8 mouse cellular contexts compared by ENCODE assay signal in the genomic region with DNA sequence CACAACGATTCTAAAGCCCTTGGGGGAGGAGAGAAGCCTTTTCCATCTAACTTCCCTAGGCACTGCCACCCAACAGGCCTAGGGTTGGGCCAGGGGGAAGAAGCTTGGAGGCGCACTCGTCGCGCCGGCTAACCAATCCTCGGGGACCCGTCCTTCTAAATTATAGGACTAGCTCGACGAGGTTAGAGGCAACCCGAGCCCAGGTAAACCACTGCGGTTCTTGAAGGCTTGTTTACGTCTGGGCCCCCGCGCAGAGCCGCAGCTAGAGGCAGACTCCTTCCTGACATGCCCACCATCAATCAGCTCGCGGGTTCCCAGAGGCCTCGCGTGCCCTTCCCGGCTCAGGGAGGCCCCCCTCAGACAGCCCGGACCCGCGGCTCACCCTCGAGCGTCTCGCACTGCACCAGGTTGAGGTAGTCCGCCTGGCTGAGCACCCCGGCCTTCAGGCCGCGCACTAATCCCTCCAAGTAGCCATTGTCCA. TPM values are rescaled to one million over a fixed set of nuclear protein-coding genes. Genes with fewer than 3 reads are reported as not detected.
DNase-seq lines count a peak whose midpoint lies in the region; ATAC-seq lines count a peak whose summit lies in the region.

No protein-coding gene starts in this region.

- H3K27me3 ChIP-seq in heart, embryonic 15.5 days = no peaks in the 10 kb centered on the region
- H3K27me3 ChIP-seq in embryonic facial prominence, embryonic 12.5 days = peaks cover 6% of the 10 kb centered on the region; the same call in 1 of the 2 replicates

- peak overlapping the region; percentile 80 for H3K4me2 ChIP-seq in heart, embryonic 15.5 days
- H3K4me2 ChIP-seq in embryonic facial prominence, embryonic 12.5 days (replicated peaks) = peak overlapping the region; percentile 83

- WGBS in heart, embryonic 15.5 days = 1% methylated on average over 31 of the region's 31 CpGs
- under 1% methylated on average over 31 of the region's 31 CpGs for WGBS in embryonic facial prominence, embryonic 12.5 days

- no peak for DNase-seq in heart, postnatal 36 days
- peak; percentile 64 to 66 for DNase-seq in CD8-positive naive resting alpha-beta T cell, adult 2 months (ENCODE audit: low read depth in 2 of 2, low spot score in 2 of 2)
- DNase-seq in induced T-regulatory cell, adult 2 months (ENCODE audit: low read depth) = peak; percentile 72
- DNase-seq in mesoderm, embryonic 11.5 days (ENCODE audit: low read depth, low spot score) = peak; percentile 16
- DNase-seq in adrenal gland, postnatal 4 days (ENCODE audit: low spot score in 2 of 2) = no peak
- no peak for DNase-seq in left cerebral cortex, adult 11 months (ENCODE audit: low spot score)

- peak overlapping the region; percentile 87 for H3K4me3 ChIP-seq in heart, embryonic 15.5 days
- H3K4me3 ChIP-seq in embryonic facial prominence, embryonic 12.5 days = peak overlapping the region; percentile 93

- no peaks in the 10 kb centered on the region for H3K36me3 ChIP-seq in heart, embryonic 15.5 days
- no peaks in the 10 kb centered on the region for H3K36me3 ChIP-seq in embryonic facial prominence, embryonic 12.5 days

- intact Hi-C loops in heart, postnatal 36 days (cut with DNase I) = loop anchor here (5.0 kb wide), 1 partner anchor 122 kb away; a partner anchor contains a TSS

- peak overlapping the region; percentile 81 for H3K27ac ChIP-seq in heart, embryonic 15.5 days
- peak overlapping the region; percentile 63 for H3K27ac ChIP-seq in embryonic facial prominence, embryonic 12.5 days

- peaks cover 29% of the 10 kb centered on the region for H3K4me1 ChIP-seq in heart, embryonic 15.5 days (replicated peaks)
- peaks cover 20% of the 10 kb centered on the region for H3K4me1 ChIP-seq in embryonic facial prominence, embryonic 12.5 days

- peak overlapping the region; percentile 86 for H3K9ac ChIP-seq in heart, embryonic 15.5 days
- H3K9ac ChIP-seq in embryonic facial prominence, embryonic 12.5 days = peak overlapping the region; percentile 84

- ATAC-seq in heart, embryonic 15.5 days (replicated peaks; ENCODE audit: insufficient number of reproducible peaks, insufficient read depth, low FRiP score, low read depth) = peak; percentile 56
- ATAC-seq in embryonic facial prominence, embryonic 12.5 days (ENCODE audit: insufficient number of reproducible peaks, insufficient read depth, low FRiP score, low TSS enrichment) = peak; percentile 64

- no peaks in the 10 kb centered on the region for H3K9me3 ChIP-seq in heart, embryonic 15.5 days (replicated peaks)
- H3K9me3 ChIP-seq in embryonic facial prominence, embryonic 12.5 days = no peaks in the 10 kb centered on the region

RNA-seq across cellular contexts. Expression of a gene that starts 0.4 kb away (rescaled TPM):
- 50.0 and 63.3 TPM in 2 replicates for polyA plus RNA-seq in heart, embryonic 15.5 days (2015; fragmentation: Nextera tagmentation; extraction: Ambion mirVana)
- total RNA-seq in heart, postnatal 36 days (2021) = 10 to 100 TPM; 51.7 to 53.4 TPM
- 75.4 and 84.3 TPM in 2 replicates for polyA plus RNA-seq in embryonic facial prominence, embryonic 12.5 days (2016; fragmentation: Nextera tagmentation; extraction: Ambion mirVana)
- total RNA-seq in adrenal gland, postnatal 4 days (2021) = 100 to 1,000 TPM; 103 to 113 TPM

RNA-seq across cellular contexts. Expression of a gene that starts 39.6 kb away (rescaled TPM):
- 27.9 and 36.5 TPM in 2 replicates for polyA plus RNA-seq in heart, embryonic 15.5 days (2015; fragmentation: Nextera tagmentation; extraction: Ambion mirVana)
- 10 to 100 TPM; 53.0 to 53.8 TPM for total RNA-seq in heart, postnatal 36 days (2021)
- polyA plus RNA-seq in embryonic facial prominence, embryonic 12.5 days (2016; fragmentation: Nextera tagmentation; extraction: Ambion mirVana) = 14.6 and 15.3 TPM in 2 replicates
- total RNA-seq in adrenal gland, postnatal 4 days (2021) = 10 to 100 TPM; 35.4 to 43.0 TPM

RNA-seq across cellular contexts. Expression of a gene that starts 46.9 kb away (rescaled TPM):
- polyA plus RNA-seq in heart, embryonic 15.5 days (2015; fragmentation: Nextera tagmentation; extraction: Ambion mirVana) = 0.15 and 0.58 TPM in 2 replicates
- total RNA-seq in heart, postnatal 36 days (2021) = not detected
- polyA plus RNA-seq in embryonic facial prominence, embryonic 12.5 days (2016; fragmentation: Nextera tagmentation; extraction: Ambion mirVana) = 6.1 and 6.6 TPM in 2 replicates
- total RNA-seq in adrenal gland, postnatal 4 days (2021) = 10 to 100 TPM in 1 of 2 experiments, 1 to 10 TPM in 1; 3.7 to 15.0 TPM

Comparison
In these comparisons a context has a peak if more than half of its experiments do, and no peak if none do; other contexts are left out.
1. DNase-seq: peak in CD8-positive naive resting alpha-beta T cell, adult 2 months (2 of 2), induced T-regulatory cell, adult 2 months (single experiment) and mesoderm, embryonic 11.5 days (single experiment); none in heart, postnatal 36 days (0 of 2), adrenal gland, postnatal 4 days (0 of 2) and left cerebral cortex, adult 11 months (single experiment).
2. RNA of a gene that starts 46.9 kb away (total RNA-seq): 3.7 to 15.0 TPM in adrenal gland, postnatal 4 days; not detected in heart, postnatal 36 days; every median in the first group is over 4 times any median in the second.